Mouse (Mus musculus): ENCODE results near the gene Xpo5.

GRCm38 (mm10) chr17:46236067-46236466 lies 33.5 kb downstream of the Xpo5 start:
- TF ChIP-seq GATA1 (IDR thresholded peaks at IDR 0.05; ENCODE audit: low read length) (no peak), TAL1 (IDR thresholded peaks at IDR 0.05; ENCODE audit: low read length) (no peak)

Data from erythroblast, embryonic 14.5 days (primary cell).